In the genomic region with DNA sequence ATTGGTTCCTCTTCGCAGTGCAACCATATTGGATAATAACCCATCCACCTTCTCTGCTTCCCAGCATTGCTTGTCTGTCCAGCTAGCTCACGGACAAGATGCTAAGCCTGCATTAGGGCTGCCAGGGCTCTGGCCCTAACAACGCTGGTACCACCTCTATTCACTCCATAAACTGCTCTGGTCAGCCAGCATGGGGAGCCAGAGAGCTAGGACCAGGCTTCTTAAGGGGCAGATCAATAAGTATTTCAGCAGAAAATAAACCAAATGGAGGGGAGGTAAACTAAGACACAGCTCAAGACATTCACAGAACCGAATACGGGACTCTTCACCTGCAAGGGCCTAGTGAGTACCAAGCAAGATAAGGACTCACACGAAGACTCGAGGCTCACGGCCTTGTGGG, we compare ENCODE assay signal across 19 mouse cellular contexts. TPM values are rescaled to one million over a fixed set of nuclear protein-coding genes. Genes with fewer than 3 reads are reported as not detected.
DNase-seq lines count a peak whose midpoint lies in the region; ATAC-seq and TF ChIP-seq lines count a peak whose summit lies in the region.
"Had no signal": no experiment of that assay in that cellular context is flagged by ENCODE, and none has a peak within 500 bp of the region (broad histone marks: within the 10 kb centered on the region; RNA-seq: fewer than 3 reads in every experiment).

No protein-coding gene starts in this region.

- intact Hi-C loops in heart, postnatal 10 days (cut with DNase I) = loop anchor here (5.0 kb wide), 3 partner anchors 41 to 371 kb away; no protein-coding TSS in a partner anchor

- no peak overlapping the region for H3K4me3 ChIP-seq in liver, adult 2 months (ENCODE audit: insufficient read depth, low read depth, low read length)
- H3K4me3 ChIP-seq in liver, embryonic 12.5 days = no peak overlapping the region
- no peak overlapping the region for H3K4me3 ChIP-seq in CH12.LX (replicated peaks in 1 of 3; ENCODE audit: low read depth in 2 of 3, low read length in 2 of 3, poor library complexity in 1 of 3)
- H3K4me3 ChIP-seq: heart, embryonic 12.5 days; hindbrain, embryonic 15.5 days; liver, embryonic 13.5 days had no signal

- H3K4me1 ChIP-seq in liver, adult 2 months (ENCODE audit: control insufficient read depth, insufficient read depth, low read length) = no peaks in the 10 kb centered on the region
- no peaks in the 10 kb centered on the region for H3K4me1 ChIP-seq in liver, embryonic 12.5 days
- no peaks in the 10 kb centered on the region for H3K4me1 ChIP-seq in CH12.LX (ENCODE audit: control insufficient read depth in 1 of 2, insufficient read depth in 2 of 2)

- TF ChIP-seq CTCF in liver, adult 2 months (IDR thresholded peaks at IDR 0.05; ENCODE audit: low read depth, low read length) = peak; percentile 42; the same call in 1 of the 2 replicates
- peak in 1 of 2 experiments; percentile 66; a peak in 2 of 4 replicates for TF ChIP-seq CTCF in CH12.LX (conservative IDR thresholded peaks at IDR 0.05 in 1 of 2, IDR thresholded peaks at IDR 0.05 in 1 of 2; ENCODE audit: low read depth in 2 of 2, low read length in 2 of 2)

- H3K27ac ChIP-seq in liver, adult 2 months (replicated peaks; ENCODE audit: insufficient read depth, low read depth, low read length) = no peak overlapping the region
- no peak overlapping the region for H3K27ac ChIP-seq in liver, embryonic 12.5 days
- no peak overlapping the region for H3K27ac ChIP-seq in CH12.LX (ENCODE audit: insufficient read depth, low read depth)
- H3K27ac ChIP-seq: hindbrain, embryonic 15.5 days; liver, embryonic 13.5 days; macrophage had no signal

- TF ChIP-seq POLR2A in liver, adult 2 months (IDR thresholded peaks at IDR 0.05; ENCODE audit: extremely low read depth, insufficient read depth, low read length) = no peak
- no peak for TF ChIP-seq POLR2A in CH12.LX (IDR thresholded peaks at IDR 0.05; ENCODE audit: low read depth, low read length)

- H3K27me3 ChIP-seq in liver, adult 2 months (ENCODE audit: control insufficient read depth, insufficient read depth, low read length) = no peaks in the 10 kb centered on the region
- H3K27me3 ChIP-seq in liver, embryonic 12.5 days (replicated peaks) = peaks cover 73% of the 10 kb centered on the region
- peaks cover 2% of the 10 kb centered on the region for H3K27me3 ChIP-seq in CH12.LX (replicated peaks)

- no peak for ATAC-seq in liver, embryonic 12.5 days
- ATAC-seq: forebrain, embryonic 14.5 days had no signal

- in situ Hi-C loops in CH12.LX (cut with MboI; ENCODE audit: low pct_ligation_motif_present, low pct_unique_long_range_greater_than_20kb, low sequenced_read_pairs) = no loop called here

- H3K36me3 ChIP-seq in liver, adult 2 months (ENCODE audit: control insufficient read depth, insufficient read depth, low read length) = peaks cover 35% of the 10 kb centered on the region
- no peaks in the 10 kb centered on the region for H3K36me3 ChIP-seq in liver, embryonic 12.5 days
- peaks cover 27 to 80% of the 10 kb centered on the region in 2 experiments for H3K36me3 ChIP-seq in CH12.LX (replicated peaks in 1 of 2; ENCODE audit: control insufficient read depth in 1 of 2, insufficient read depth in 1 of 2, low read length in 1 of 2)
- H3K36me3 ChIP-seq: heart, embryonic 12.5 days; hindbrain, embryonic 15.5 days; liver, embryonic 13.5 days had no signal

- TF ChIP-seq EP300 in CH12.LX (IDR thresholded peaks at IDR 0.05; ENCODE audit: low read length) = no peak

- no peaks in the 10 kb centered on the region for H3K9me3 ChIP-seq in liver, embryonic 12.5 days (replicated peaks)
- no peaks in the 10 kb centered on the region for H3K9me3 ChIP-seq in CH12.LX (replicated peaks; ENCODE audit: low read length)
- H3K9me3 ChIP-seq: heart, embryonic 12.5 days; hindbrain, embryonic 15.5 days; liver, embryonic 13.5 days had no signal

- dilution Hi-C loops in CH12.LX (cut with MboI; ENCODE audit: extremely low pct_ligation_motif_present, extremely low pct_unique_long_range_greater_than_20kb, low sequenced_read_pairs) = no loop called here

- no peaks in the 10 kb centered on the region for H3K79me2 ChIP-seq in liver, adult 2 months (ENCODE audit: control insufficient read depth, insufficient read depth, low read length)
- no peaks in the 10 kb centered on the region for H3K79me2 ChIP-seq in CH12.LX (replicated peaks; ENCODE audit: control insufficient read depth, extremely low read depth, insufficient read depth, poor library complexity, severe bottlenecking)

- DNase-seq in heart, adult 11 months = peak; percentile 62
- no peak for DNase-seq in heart, postnatal 4 days
- DNase-seq in liver, adult 2 months (ENCODE audit: extremely low read depth, low read depth, low spot score) = no peak
- DNase-seq in CH12.LX (ENCODE audit: extremely low read depth) = peak; percentile 9
- peak; percentile 27 for DNase-seq in brain, adult 2 months (ENCODE audit: low read depth, low spot score)
- DNase-seq in frontal cortex, postnatal 25 days (ENCODE audit: low spot score in 2 of 2) = no peak
- DNase-seq in heart, postnatal 10 days = no peak
- DNase-seq: cerebellum, postnatal 25 days; gastrocnemius, postnatal 10 days; kidney, adult 9 months; liver, embryonic 13.5 days had no signal

- TF ChIP-seq RAD21 in CH12.LX (IDR thresholded peaks at IDR 0.05; ENCODE audit: low read depth, low read length) = peak; percentile 46

- 86% methylated on average over 8 of the region's 8 CpGs for WGBS in liver, adult 2 months
- 47% methylated on average over 8 of the region's 8 CpGs for WGBS in liver, embryonic 12.5 days (ENCODE audit: insufficient replicate concordance)

- no peak overlapping the region for H3K4me2 ChIP-seq in liver, embryonic 12.5 days
- no peak overlapping the region for H3K4me2 ChIP-seq in CH12.LX (ENCODE audit: insufficient read depth, low read depth, poor library complexity, severe bottlenecking)
- H3K4me2 ChIP-seq: heart, embryonic 12.5 days; hindbrain, embryonic 15.5 days; liver, embryonic 13.5 days had no signal

- H3K9ac ChIP-seq in liver, adult 2 months (ENCODE audit: low read depth, low read length) = no peak overlapping the region
- H3K9ac ChIP-seq in liver, embryonic 12.5 days = no peak overlapping the region
- H3K9ac ChIP-seq in CH12.LX (ENCODE audit: insufficient read depth, low read depth) = no peak overlapping the region
- H3K9ac ChIP-seq: heart, embryonic 12.5 days; hindbrain, embryonic 15.5 days; liver, embryonic 13.5 days had no signal

TF ChIP-seq in CH12.LX, 34 proteins besides CTCF, POLR2A, EP300 and RAD21:
- TF ChIP-seq SMC3 (IDR thresholded peaks at IDR 0.05; ENCODE audit: low read depth, low read length) (peak; percentile 59), HCFC1 (IDR thresholded peaks at IDR 0.05; ENCODE audit: low read depth, low read length) (no peak)

RNA-seq across cellular contexts. Expression of a gene that starts 3.5 kb away (rescaled TPM):
- total RNA-seq in heart, postnatal 4 days (2021) = under 1 TPM; 0.11 to 0.12 TPM
- total RNA-seq in liver, adult 2 months (2014; rRNA removed) = not detected in 2 replicates
- not detected in 2 replicates for polyA plus RNA-seq in liver, adult 2 months (2012; rRNA removed)
- polyA plus RNA-seq in liver, embryonic 12.5 days (2016; fragmentation: Nextera tagmentation; extraction: Ambion mirVana) = 0.12 TPM in 1 of 2 replicates, not detected in the other
- 0.38 and 0.68 TPM in 2 replicates for total RNA-seq in CH12.LX (2012; rRNA removed)
- 0.08 and 0.24 TPM in 2 replicates for total RNA-seq in CH12.LX (2014; rRNA removed)
- polyA plus RNA-seq in CH12.LX (2012; ENCODE audit: insufficient read length, low read depth) = 0.37 and 0.39 TPM in 2 replicates
- total RNA-seq in heart, postnatal 10 days (2021) = under 1 TPM; 0.10 TPM
- total RNA-seq: adrenal gland, adult 18-20 months; gastrocnemius, postnatal 10 days; monocyte, adult 5-6 weeks had no signal
- polyA plus RNA-seq: forebrain, embryonic 14.5 days; heart, embryonic 12.5 days; hindbrain, embryonic 15.5 days; macrophage; neural tube, embryonic 14.5 days had no signal

RNA-seq across cellular contexts. Expression of a gene that starts 32.0 kb away (rescaled TPM):
- total RNA-seq in heart, postnatal 4 days (2021) = 10 to 100 TPM; 30.7 to 36.2 TPM
- 160 and 169 TPM in 2 replicates for total RNA-seq in liver, adult 2 months (2014; rRNA removed)
- polyA plus RNA-seq in liver, adult 2 months (2012; rRNA removed) = 151 and 163 TPM in 2 replicates
- polyA plus RNA-seq in liver, embryonic 12.5 days (2016; fragmentation: Nextera tagmentation; extraction: Ambion mirVana) = 2.5 TPM in 2 replicates
- total RNA-seq in CH12.LX (2012; rRNA removed) = 31.4 and 46.4 TPM in 2 replicates
- total RNA-seq in CH12.LX (2014; rRNA removed) = 24.3 and 26.2 TPM in 2 replicates
- 29.3 and 30.3 TPM in 2 replicates for polyA plus RNA-seq in CH12.LX (2012; ENCODE audit: insufficient read length, low read depth)
- total RNA-seq in heart, postnatal 10 days (2021) = 10 to 100 TPM; 34.7 to 35.6 TPM
- total RNA-seq: monocyte, adult 5-6 weeks had no signal
- polyA plus RNA-seq: forebrain, embryonic 14.5 days; macrophage; neural tube, embryonic 14.5 days had no signal

Comparison
In these comparisons a context has a peak if more than half of its experiments do, and no peak if none do; other contexts are left out.
1. DNase-seq: peak in heart, adult 11 months (single experiment), CH12.LX (single experiment) and brain, adult 2 months (single experiment); none in heart, postnatal 4 days (single experiment), liver, adult 2 months (single experiment), frontal cortex, postnatal 25 days (0 of 2) and heart, postnatal 10 days (0 of 2).